Mouse (Mus musculus): Measurements from ENCODE around the gene Snrnp40. TPM values are rescaled to one million over a fixed set of nuclear protein-coding genes. Genes with fewer than 3 reads are reported as not detected.
A peak's percentile ranks its signal among the peaks of the same experiment; 100 is the strongest.

Gene Snrnp40
- polyA plus RNA-seq, 1 experiment from 2014 or later = 233 TPM

- 95% methylated on average over 7 of the region's 7 CpGs for WGBS
- H3K27ac ChIP-seq = no peak overlapping the region
- H3K36me3 ChIP-seq (replicated peaks) = peaks cover 65% of the 10 kb centered on the region
- H3K4me1 ChIP-seq = peaks cover 7% of the 10 kb centered on the region; the same call in 1 of the 2 replicates
- H3K4me3 ChIP-seq = no peak overlapping the region
- no peaks in the 10 kb centered on the region for H3K27me3 ChIP-seq (ENCODE audit: poor library complexity, severe bottlenecking)
- H3K9me3 ChIP-seq = no peaks in the 10 kb centered on the region
- DNase-seq (ENCODE audit: extremely low spot score, low spot score) = no peak
These were observed 30.0 kb downstream of the Snrnp40 start for GRCm38 (mm10) chr4:130389927-130390326.

- H3K4me3 ChIP-seq = no peak overlapping the region
- peaks cover 52% of the 10 kb centered on the region for H3K36me3 ChIP-seq (replicated peaks)
- no peaks in the 10 kb centered on the region for H3K27me3 ChIP-seq (ENCODE audit: poor library complexity, severe bottlenecking)
- peak; percentile 23 for DNase-seq (ENCODE audit: extremely low spot score, low spot score)
- no peak overlapping the region for H3K27ac ChIP-seq
- peaks cover 7% of the 10 kb centered on the region; the same call in 1 of the 2 replicates for H3K4me1 ChIP-seq
- 76% methylated on average over 3 of the region's 3 CpGs for WGBS
- H3K9me3 ChIP-seq = no peaks in the 10 kb centered on the region
These were observed 31.3 kb downstream of the Snrnp40 start for GRCm38 (mm10) chr4:130391265-130391664.

Other genes with a start within 250 kb of the Snrnp40 start
- 0.32 and 0.36 TPM in 2 replicates for gene Hcrtr1, start 220.8 kb upstream of the Snrnp40 start, polyA plus RNA-seq (2016; fragmentation: Nextera tagmentation; extraction: Ambion mirVana)
- gene Tinagl1, start 185.0 kb upstream of the Snrnp40 start, polyA plus RNA-seq (2016; fragmentation: Nextera tagmentation; extraction: Ambion mirVana) = 7.2 and 7.6 TPM in 2 replicates
- gene Gm853, start 137.7 kb upstream of the Snrnp40 start, polyA plus RNA-seq (2016; fragmentation: Nextera tagmentation; extraction: Ambion mirVana) = not detected in 2 replicates
- gene Serinc2, start 80.9 kb upstream of the Snrnp40 start, polyA plus RNA-seq (2016; fragmentation: Nextera tagmentation; extraction: Ambion mirVana) = 53.3 and 63.2 TPM in 2 replicates
- 16.2 and 18.8 TPM in 2 replicates for gene Fabp3, start 51.5 kb upstream of the Snrnp40 start, polyA plus RNA-seq (2016; fragmentation: Nextera tagmentation; extraction: Ambion mirVana)
- not detected in 2 replicates for gene Gm10570, start 51.5 kb upstream of the Snrnp40 start, polyA plus RNA-seq (2016; fragmentation: Nextera tagmentation; extraction: Ambion mirVana)
- 68.8 and 72.4 TPM in 2 replicates for gene Zcchc17, start 189 bp upstream of the Snrnp40 start, polyA plus RNA-seq (2016; fragmentation: Nextera tagmentation; extraction: Ambion mirVana)
- 4.1 and 4.5 TPM in 2 replicates for gene Nkain1, start 214.0 kb downstream of the Snrnp40 start, polyA plus RNA-seq (2016; fragmentation: Nextera tagmentation; extraction: Ambion mirVana)